Mouse (Mus musculus): Measurements from ENCODE around the gene Vamp1. TPM values are rescaled to one million over a fixed set of nuclear protein-coding genes. Genes with fewer than 3 reads are reported as not detected.

The Vamp1 gene
- polyA plus RNA-seq, 1 experiment from 2014 or later = 5.4 TPM

GRCm38 (mm10) chr6:125190816-125191215, 24.5 kb upstream of the Vamp1 start:
- Histone ChIP-seq H3K9ac (peak overlapping the region; percentile 84), H3K4me2 (peak overlapping the region; percentile 92), H3K4me1 (peaks cover 28% of the 10 kb centered on the region), H3K9me3 (replicated peaks) (no peaks in the 10 kb centered on the region), H3K27me3 (no peaks in the 10 kb centered on the region), H3K27ac (peak overlapping the region; percentile 99; the same call in 1 of the 2 replicates), H3K4me3 (peak overlapping the region; percentile 71), H3K36me3 (ENCODE audit: poor library complexity, severe bottlenecking) (peaks cover 60% of the 10 kb centered on the region)
- no peak for ATAC-seq

DNA sequence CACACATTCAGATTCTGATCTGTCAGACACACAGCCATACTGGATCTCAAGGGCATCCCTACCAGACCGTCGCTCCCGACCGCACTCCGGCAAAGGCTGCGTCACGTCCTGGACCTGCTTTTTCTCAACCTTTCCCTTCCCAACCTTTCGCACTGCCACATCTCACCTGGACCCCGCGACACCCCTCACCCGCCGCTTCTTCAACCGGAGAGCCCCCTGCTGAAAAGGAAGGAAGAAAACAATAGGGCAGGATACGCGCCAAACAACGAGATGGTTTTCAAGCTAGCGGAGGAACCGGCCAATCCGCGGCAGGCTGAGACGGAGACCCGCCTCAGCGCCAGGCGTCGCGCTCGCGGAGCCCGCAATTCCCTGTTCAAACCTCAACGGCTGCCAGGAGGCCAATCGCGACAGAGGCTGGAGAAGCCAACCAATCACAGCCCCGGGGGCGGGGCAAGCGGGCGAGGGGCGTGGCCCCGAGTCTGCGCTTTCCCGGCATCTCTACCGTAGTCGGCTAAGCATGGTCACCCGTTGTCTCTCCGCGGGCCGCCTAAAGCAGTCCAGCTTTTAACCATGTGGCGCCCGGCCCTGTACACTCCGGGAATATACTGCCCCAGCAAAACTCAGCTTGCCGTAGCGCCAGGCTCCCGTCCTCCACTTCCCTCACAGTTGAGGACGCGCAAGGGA, 23.9 kb upstream of the Vamp1 start, which contains the start of the genes Ncapd2 and Mrpl51:
Ncapd2 (minus strand) TSS at position 370 of the 684 bp plus-strand sequence.
Mrpl51 (plus strand) TSS at position 470 of the 684 bp plus-strand sequence.
- peaks cover 28% of the 10 kb centered on the region for H3K4me1 ChIP-seq
- H3K9me3 ChIP-seq (replicated peaks) = no peaks in the 10 kb centered on the region
- H3K9ac ChIP-seq = peak within 1 kb of the TSS; percentile 84
- ATAC-seq = peak; percentile 97
- under 1% methylated on average over 54 of the region's 54 CpGs for WGBS
- H3K4me3 ChIP-seq = peak within 1 kb of the TSS; percentile 71
- H3K27ac ChIP-seq = peak within 1 kb of the TSS; percentile 99
- peak within 1 kb of the TSS; percentile 92 for H3K4me2 ChIP-seq
- H3K27me3 ChIP-seq = no peaks in the 10 kb centered on the region
- peaks cover 57% of the 10 kb centered on the region for H3K36me3 ChIP-seq (ENCODE audit: poor library complexity, severe bottlenecking)

- peak overlapping the region; percentile 92 for H3K4me2 ChIP-seq
- H3K4me3 ChIP-seq = peak overlapping the region; percentile 71
- no peaks in the 10 kb centered on the region for H3K27me3 ChIP-seq
- H3K9ac ChIP-seq = peak overlapping the region; percentile 84
- peaks cover 28% of the 10 kb centered on the region for H3K4me1 ChIP-seq
- peaks cover 56% of the 10 kb centered on the region for H3K36me3 ChIP-seq (ENCODE audit: poor library complexity, severe bottlenecking)
- peak overlapping the region; percentile 99 for H3K27ac ChIP-seq
- H3K9me3 ChIP-seq (replicated peaks) = no peaks in the 10 kb centered on the region
- peak; percentile 94 for ATAC-seq
- WGBS = under 1% methylated on average over 34 of the region's 34 CpGs
These were observed 23.2 kb upstream of the Vamp1 start for GRCm38 (mm10) chr6:125192016-125192714.

DNA sequence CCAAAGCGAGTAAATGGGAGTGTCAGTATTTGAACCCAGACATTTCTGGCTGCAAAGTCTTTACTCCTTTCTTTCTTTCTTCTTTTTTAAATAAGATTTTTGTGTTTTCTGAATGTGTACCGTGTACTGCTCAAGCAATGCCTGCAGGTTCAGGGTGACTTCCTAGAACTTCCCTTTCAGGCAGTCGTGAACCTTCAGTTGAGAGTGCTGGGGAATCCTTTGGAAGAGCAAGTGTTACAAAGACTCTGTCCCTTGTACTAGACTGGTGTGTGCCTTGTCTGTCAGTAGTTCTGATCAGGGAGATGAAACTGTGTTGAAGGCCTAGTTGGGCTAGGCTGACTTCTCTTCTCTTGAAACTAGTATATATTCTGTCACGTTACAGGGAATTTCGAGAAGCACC, 22.5 kb upstream of the Vamp1 start:
- peaks cover 28% of the 10 kb centered on the region for H3K4me1 ChIP-seq
- WGBS = 54% methylated on average over 5 of the region's 5 CpGs
- no peak for ATAC-seq
- peak overlapping the region; percentile 92 for H3K4me2 ChIP-seq
- H3K36me3 ChIP-seq (ENCODE audit: poor library complexity, severe bottlenecking) = peaks cover 49% of the 10 kb centered on the region
- H3K9me3 ChIP-seq (replicated peaks) = no peaks in the 10 kb centered on the region
- peak overlapping the region; percentile 99 for H3K27ac ChIP-seq
- H3K9ac ChIP-seq = peak overlapping the region; percentile 84
- peak overlapping the region; percentile 71 for H3K4me3 ChIP-seq
- no peaks in the 10 kb centered on the region for H3K27me3 ChIP-seq

- H3K27me3 ChIP-seq = no peaks in the 10 kb centered on the region
- 90% methylated on average over 7 of the region's 7 CpGs for WGBS
- no peaks in the 10 kb centered on the region for H3K9me3 ChIP-seq (replicated peaks)
- no peak overlapping the region for H3K4me3 ChIP-seq
- peaks cover 27% of the 10 kb centered on the region for H3K4me1 ChIP-seq
- 0 out of 2 replicates have a peak overlapping the region, but pooled peaks have one; percentile 92 for H3K4me2 ChIP-seq
- no peak overlapping the region for H3K27ac ChIP-seq
- no peak for ATAC-seq
- H3K9ac ChIP-seq = no peak overlapping the region
- peaks cover 44% of the 10 kb centered on the region for H3K36me3 ChIP-seq (ENCODE audit: poor library complexity, severe bottlenecking)
These were observed 22.0 kb upstream of the Vamp1 start for GRCm38 (mm10) chr6:125193390-125193789.

DNA sequence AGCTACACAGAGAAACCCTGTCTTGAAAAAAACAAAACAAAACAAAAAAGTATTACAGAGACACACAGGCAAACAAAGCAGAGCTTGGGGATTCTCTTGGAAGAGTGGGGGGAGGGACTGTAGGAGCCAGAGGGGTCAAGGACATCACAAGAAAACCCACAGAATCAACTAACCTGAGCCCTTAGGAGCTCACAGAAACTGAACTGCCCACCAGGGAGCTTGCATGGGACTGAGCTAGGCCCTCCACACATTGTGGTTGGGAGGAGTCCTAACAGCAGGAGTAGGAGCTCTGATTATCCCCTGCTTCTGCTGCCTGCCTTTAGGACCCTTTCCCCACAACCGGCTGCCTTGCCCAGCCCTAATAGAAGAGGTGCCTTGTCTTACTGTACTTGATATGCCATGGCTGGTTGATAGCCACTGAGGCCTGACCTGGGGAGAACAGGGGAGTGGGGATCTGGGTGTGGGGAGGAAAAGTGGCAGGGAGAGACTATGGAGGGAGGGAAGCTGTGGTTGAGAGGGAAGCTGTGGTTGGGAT, 19.7 kb upstream of the Vamp1 start:
- Histone ChIP-seq H3K9ac (no peak overlapping the region), H3K27me3 (no peaks in the 10 kb centered on the region), H3K27ac (no peak overlapping the region), H3K36me3 (ENCODE audit: poor library complexity, severe bottlenecking) (peaks cover 34% of the 10 kb centered on the region), H3K4me2 (no peak overlapping the region), H3K9me3 (replicated peaks) (no peaks in the 10 kb centered on the region), H3K4me1 (peaks cover 14% of the 10 kb centered on the region), H3K4me3 (no peak overlapping the region)
- no peak for ATAC-seq
- WGBS = 29% methylated on average over 1 of the region's 1 CpGs

DNA sequence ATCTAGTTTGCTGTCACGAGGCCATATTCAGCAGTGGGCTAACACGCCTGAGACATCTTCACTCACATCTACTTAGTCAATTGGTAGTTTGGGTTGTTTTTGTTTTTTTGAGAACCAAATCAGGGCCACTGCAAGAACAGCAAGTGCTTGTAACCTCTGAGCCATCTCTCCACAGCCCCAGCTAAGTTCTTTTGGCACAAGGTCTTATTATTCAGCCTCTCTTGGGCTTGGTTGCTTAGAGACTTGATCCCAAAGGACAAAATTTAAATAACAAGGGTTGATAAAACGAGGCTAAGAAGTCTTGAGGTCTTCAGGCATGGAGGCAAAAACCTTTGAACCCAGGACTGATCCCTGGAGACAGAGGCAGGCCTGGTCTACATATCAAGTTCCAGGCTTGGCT, 19.1 kb upstream of the Vamp1 start:
- Histone ChIP-seq H3K27ac (no peak overlapping the region), H3K9me3 (replicated peaks) (no peaks in the 10 kb centered on the region), H3K4me1 (peaks cover 11% of the 10 kb centered on the region), H3K36me3 (ENCODE audit: poor library complexity, severe bottlenecking) (peaks cover 34% of the 10 kb centered on the region), H3K27me3 (no peaks in the 10 kb centered on the region), H3K4me3 (no peak overlapping the region), H3K9ac (no peak overlapping the region), H3K4me2 (no peak overlapping the region)
- WGBS = 48% methylated on average over 3 of the region's 3 CpGs
- no peak for ATAC-seq

- Histone ChIP-seq H3K27ac (no peak overlapping the region), H3K4me1 (peaks cover 11% of the 10 kb centered on the region), H3K4me3 (no peak overlapping the region), H3K4me2 (no peak overlapping the region), H3K9ac (no peak overlapping the region), H3K9me3 (replicated peaks) (no peaks in the 10 kb centered on the region), H3K36me3 (ENCODE audit: poor library complexity, severe bottlenecking) (peaks cover 34% of the 10 kb centered on the region), H3K27me3 (no peaks in the 10 kb centered on the region)
- ATAC-seq = no peak
- 85% methylated on average over 5 of the region's 5 CpGs for WGBS
These were observed 18.2 kb upstream of the Vamp1 start for GRCm38 (mm10) chr6:125197166-125197565.

GRCm38 (mm10) chr6:125210436-125210835, 4.9 kb upstream of the Vamp1 start:
- H3K36me3 ChIP-seq (ENCODE audit: poor library complexity, severe bottlenecking) = no peaks in the 10 kb centered on the region
- H3K27ac ChIP-seq = no peak overlapping the region
- no peak for ATAC-seq
- no peaks in the 10 kb centered on the region for H3K4me1 ChIP-seq
- H3K27me3 ChIP-seq = peaks cover 17% of the 10 kb centered on the region
- H3K9me3 ChIP-seq (replicated peaks) = no peaks in the 10 kb centered on the region
- H3K4me3 ChIP-seq = no peak overlapping the region
- WGBS = 76% methylated on average over 1 of the region's 1 CpGs
- no peak overlapping the region for H3K4me2 ChIP-seq
- no peak overlapping the region for H3K9ac ChIP-seq

GRCm38 (mm10) chr6:125212621-125213020, 2.7 kb upstream of the Vamp1 start:
- Histone ChIP-seq H3K9me3 (replicated peaks) (no peaks in the 10 kb centered on the region), H3K27ac (no peak overlapping the region), H3K36me3 (ENCODE audit: poor library complexity, severe bottlenecking) (no peaks in the 10 kb centered on the region), H3K4me3 (no peak overlapping the region), H3K4me1 (peaks cover 9% of the 10 kb centered on the region; the same call in 1 of the 2 replicates), H3K4me2 (no peak overlapping the region), H3K27me3 (peaks cover 23% of the 10 kb centered on the region), H3K9ac (no peak overlapping the region)
- ATAC-seq = no peak
- 58% methylated on average over 2 of the region's 2 CpGs for WGBS

GRCm38 (mm10) chr6:125213129-125213528, 2.2 kb upstream of the Vamp1 start:
- Histone ChIP-seq H3K4me3 (no peak overlapping the region), H3K9ac (no peak overlapping the region), H3K4me1 (peaks cover 9% of the 10 kb centered on the region; the same call in 1 of the 2 replicates), H3K36me3 (ENCODE audit: poor library complexity, severe bottlenecking) (no peaks in the 10 kb centered on the region), H3K4me2 (no peak overlapping the region), H3K27ac (no peak overlapping the region), H3K9me3 (replicated peaks) (no peaks in the 10 kb centered on the region), H3K27me3 (peaks cover 23% of the 10 kb centered on the region)
- WGBS = 77% methylated on average over 6 of the region's 6 CpGs
- ATAC-seq = no peak

GRCm38 (mm10) chr6:125213715-125214114, 1.6 kb upstream of the Vamp1 start:
- no peak overlapping the region for H3K27ac ChIP-seq
- H3K4me2 ChIP-seq = no peak overlapping the region
- 78% methylated on average over 6 of the region's 6 CpGs for WGBS
- ATAC-seq = no peak
- no peak overlapping the region for H3K9ac ChIP-seq
- H3K9me3 ChIP-seq (replicated peaks) = no peaks in the 10 kb centered on the region
- peaks cover 9% of the 10 kb centered on the region; the same call in 1 of the 2 replicates for H3K4me1 ChIP-seq
- no peaks in the 10 kb centered on the region for H3K36me3 ChIP-seq (ENCODE audit: poor library complexity, severe bottlenecking)
- H3K27me3 ChIP-seq = peaks cover 23% of the 10 kb centered on the region
- H3K4me3 ChIP-seq = no peak overlapping the region
